Mouse (Mus musculus) midbrain, embryonic 13.5 days (tissue): ENCODE data around the gene Ccnl2. TPM values are rescaled to one million over a fixed set of nuclear protein-coding genes. Genes with fewer than 3 reads are reported as not detected.

Experiments
- ATAC-seq: fragments of 200-750 bp; cut with Nextera tagmentation; 2 replicates; pipeline ENCODE4 v1.8.0; 2017; ENCODE audit warnings: mild to moderate bottlenecking, moderate TSS enrichment, moderate library complexity
- H3K27ac ChIP-seq: fragments of 300-500 bp; sonication (generic); 2 replicates; pipeline ENCODE4 v1.5.1; 2015; ENCODE audit warnings: inconsistent platforms, mild to moderate bottlenecking, moderate library complexity
- H3K27me3 ChIP-seq: fragments of 300-500 bp; sonication (generic); 2 replicates; pipeline ENCODE4 v1.6.1; 2015; ENCODE audit warnings: mild to moderate bottlenecking, inconsistent platforms
- H3K36me3 ChIP-seq: fragments of 300-500 bp; sonication (generic); 2 replicates; pipeline ENCODE4 v1.6.1; 2015; ENCODE audit warnings: mild to moderate bottlenecking, inconsistent platforms
- H3K4me1 ChIP-seq: fragments of 300-500 bp; sonication (generic); replicated peaks from 2 replicates; pipeline ENCODE4 v1.6.1; 2015; ENCODE audit warnings: inconsistent platforms
- H3K4me2 ChIP-seq: fragments of 300-500 bp; sonication (generic); replicated peaks from 2 replicates; pipeline ENCODE4 v1.6.1; 2015; ENCODE audit warnings: moderate library complexity, mild to moderate bottlenecking, inconsistent platforms
- H3K4me3 ChIP-seq: fragments of 300-500 bp; sonication (generic); replicated peaks from 2 replicates; pipeline ENCODE4 v1.5.1; 2015; ENCODE audit warnings: mild to moderate bottlenecking, inconsistent platforms
- H3K9ac ChIP-seq: fragments of 300-500 bp; sonication (generic); replicated peaks from 2 replicates; pipeline ENCODE4 v1.6.1; 2015; ENCODE audit warnings: mild to moderate bottlenecking, inconsistent platforms
- H3K9me3 ChIP-seq: fragments of 300-500 bp; sonication (generic); 2 replicates; pipeline ENCODE4 v1.6.1; 2016; ENCODE audit warnings: mild to moderate bottlenecking, inconsistent platforms
- WGBS: fragments of 180-500 bp; shearing (Covaris S2); methylation state at CpG from one replicate; pipeline ENCODE4 v1.1.7; 2015; 5-methylcytosine and 5-hydroxymethylcytosine counted together
- polyA plus RNA-seq: library from polyadenylated mRNA; unstranded; fragments of >200 nt; fragmentation: Nextera tagmentation; extraction: Ambion mirVana; gene quantifications from 2 replicates; pipeline ENCODE4 v1.2.1, GENCODE M21; 2015

The Ccnl2 gene
- polyA plus RNA-seq, 1 experiment from 2014 or later = 189 TPM

DNA sequence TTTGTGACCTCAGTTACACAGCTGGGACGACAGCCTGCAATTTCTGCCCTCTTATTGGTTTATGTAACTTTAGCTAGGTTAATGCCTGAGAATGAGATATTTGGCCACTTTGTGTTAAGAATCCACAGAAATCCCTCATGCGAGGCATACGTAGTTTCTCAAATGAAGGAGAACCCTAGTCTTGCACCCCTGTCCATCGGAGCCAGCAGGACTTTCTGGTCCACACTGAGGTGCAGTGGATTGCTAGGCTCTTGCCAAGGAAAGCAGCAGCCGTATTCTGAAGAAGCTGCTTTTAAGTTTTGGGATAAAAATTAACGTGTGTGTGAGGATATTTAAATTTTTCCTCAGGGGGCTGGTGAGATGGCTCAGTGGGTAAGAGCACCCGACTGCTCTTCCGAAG, 18.3 kb downstream of the Ccnl2 start:
- WGBS = 58% methylated on average over 8 of the region's 8 CpGs
- Histone ChIP-seq H3K9me3 (no peaks in the 10 kb centered on the region), H3K4me1 (peaks cover 25% of the 10 kb centered on the region), H3K27me3 (no peaks in the 10 kb centered on the region), H3K4me2 (peak overlapping the region; percentile 96), H3K4me3 (peak overlapping the region; percentile 92), H3K36me3 (peaks cover 27% of the 10 kb centered on the region), H3K9ac (0 out of 2 replicates have a peak overlapping the region, but pooled peaks have one; percentile 41), H3K27ac (peak overlapping the region; percentile 87)
- ATAC-seq = no peak

GRCm38 (mm10) chr4:155831205-155831766, 19.0 kb downstream of the Ccnl2 start, which contains the start of gene Aurkaip1:
TSS of gene Aurkaip1 (plus strand) at chr4:155831272.
- ATAC-seq = peak; percentile 95
- peaks cover 25% of the 10 kb centered on the region for H3K4me1 ChIP-seq
- WGBS = 0% methylated on average over 49 of the region's 49 CpGs
- H3K9me3 ChIP-seq = no peaks in the 10 kb centered on the region
- peaks cover 27% of the 10 kb centered on the region for H3K36me3 ChIP-seq
- H3K4me3 ChIP-seq = peak within 1 kb of the TSS; percentile 92
- H3K27ac ChIP-seq = peak within 1 kb of the TSS; percentile 87
- H3K9ac ChIP-seq = peak within 1 kb of the TSS; percentile 90
- peak within 1 kb of the TSS; percentile 96 for H3K4me2 ChIP-seq
- H3K27me3 ChIP-seq = no peaks in the 10 kb centered on the region

GRCm38 (mm10) chr4:155831831-155832230, 19.5 kb downstream of the Ccnl2 start:
- Histone ChIP-seq H3K9me3 (no peaks in the 10 kb centered on the region), H3K27ac (peak overlapping the region; percentile 87), H3K4me2 (peak overlapping the region; percentile 96), H3K36me3 (peaks cover 22% of the 10 kb centered on the region), H3K4me3 (peak overlapping the region; percentile 92), H3K4me1 (peaks cover 25% of the 10 kb centered on the region), H3K27me3 (no peaks in the 10 kb centered on the region), H3K9ac (peak overlapping the region; percentile 90)
- 1% methylated on average over 25 of the region's 25 CpGs for WGBS
- no peak; the same call in 1 of the 2 replicates for ATAC-seq

- 60% methylated on average over 10 of the region's 10 CpGs for WGBS
- Histone ChIP-seq H3K36me3 (peaks cover 20% of the 10 kb centered on the region), H3K27me3 (no peaks in the 10 kb centered on the region), H3K9ac (peak overlapping the region; percentile 90), H3K4me1 (peaks cover 25% of the 10 kb centered on the region), H3K4me3 (peak overlapping the region; percentile 92), H3K4me2 (peak overlapping the region; percentile 96), H3K27ac (no peak overlapping the region), H3K9me3 (no peaks in the 10 kb centered on the region)
- ATAC-seq = no peak
These were observed 20.0 kb downstream of the Ccnl2 start for GRCm38 (mm10) chr4:155832321-155832720.

- Histone ChIP-seq H3K4me3 (peak overlapping the region; percentile 92; the same call in 1 of the 2 replicates), H3K27me3 (no peaks in the 10 kb centered on the region), H3K27ac (no peak overlapping the region), H3K9ac (no peak overlapping the region), H3K36me3 (peaks cover 12% of the 10 kb centered on the region; the same call in 1 of the 2 replicates), H3K4me1 (peaks cover 25% of the 10 kb centered on the region), H3K4me2 (no peak overlapping the region; the same call in 1 of the 2 replicates), H3K9me3 (no peaks in the 10 kb centered on the region)
- no peak for ATAC-seq
- 90% methylated on average over 4 of the region's 4 CpGs for WGBS
These were observed 20.9 kb downstream of the Ccnl2 start for GRCm38 (mm10) chr4:155833234-155833633.

GRCm38 (mm10) chr4:155833836-155834235, 21.5 kb downstream of the Ccnl2 start:
- H3K27me3 ChIP-seq = no peaks in the 10 kb centered on the region
- H3K27ac ChIP-seq = peak overlapping the region; percentile 44; the same call in 1 of the 2 replicates
- no peak overlapping the region; the same call in 1 of the 2 replicates for H3K4me2 ChIP-seq
- no peak overlapping the region for H3K9ac ChIP-seq
- H3K9me3 ChIP-seq = no peaks in the 10 kb centered on the region
- 41% methylated on average over 2 of the region's 2 CpGs for WGBS
- peaks cover 25% of the 10 kb centered on the region for H3K4me1 ChIP-seq
- ATAC-seq = peak; percentile 41; the same call in 1 of the 2 replicates
- H3K4me3 ChIP-seq = no peak overlapping the region
- H3K36me3 ChIP-seq = peaks cover 12% of the 10 kb centered on the region; the same call in 1 of the 2 replicates

DNA sequence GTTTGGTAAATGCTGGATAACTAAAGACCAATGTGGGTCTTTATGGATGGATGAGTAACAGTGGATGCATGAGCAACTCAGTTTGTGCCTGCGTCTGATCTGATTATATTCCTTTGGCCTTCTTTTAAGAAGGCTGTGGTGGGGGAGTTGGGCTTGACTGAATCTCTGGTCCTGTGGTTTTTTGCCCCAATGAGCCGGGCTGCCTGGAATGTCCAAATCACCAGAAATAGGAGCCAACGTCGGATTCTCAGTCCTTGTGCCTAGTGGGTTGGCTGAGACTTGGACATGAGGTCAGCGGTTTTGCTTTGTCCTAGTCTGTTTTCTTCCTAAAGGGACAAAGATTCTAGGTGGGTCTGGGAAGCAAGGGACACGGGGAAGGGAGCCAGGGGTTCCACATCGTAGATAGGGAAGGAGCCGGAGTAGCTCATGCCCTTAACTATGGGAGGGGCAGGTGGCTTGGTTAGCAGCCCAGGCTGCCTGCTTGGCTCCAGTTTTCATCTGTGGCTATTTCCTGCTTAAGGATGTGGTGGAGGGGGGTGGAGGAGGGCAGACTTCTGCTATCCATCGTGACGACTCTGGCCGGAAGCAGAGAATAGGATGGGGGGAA, 25.2 kb downstream of the Ccnl2 start:
- Histone ChIP-seq H3K27me3 (peaks cover 16% of the 10 kb centered on the region), H3K4me2 (no peak overlapping the region), H3K9ac (no peak overlapping the region), H3K4me1 (peaks cover 43% of the 10 kb centered on the region), H3K9me3 (no peaks in the 10 kb centered on the region), H3K36me3 (peaks cover 12% of the 10 kb centered on the region; the same call in 1 of the 2 replicates), H3K27ac (no peak overlapping the region), H3K4me3 (no peak overlapping the region)
- WGBS = 80% methylated on average over 11 of the region's 11 CpGs
- ATAC-seq = no peak

DNA sequence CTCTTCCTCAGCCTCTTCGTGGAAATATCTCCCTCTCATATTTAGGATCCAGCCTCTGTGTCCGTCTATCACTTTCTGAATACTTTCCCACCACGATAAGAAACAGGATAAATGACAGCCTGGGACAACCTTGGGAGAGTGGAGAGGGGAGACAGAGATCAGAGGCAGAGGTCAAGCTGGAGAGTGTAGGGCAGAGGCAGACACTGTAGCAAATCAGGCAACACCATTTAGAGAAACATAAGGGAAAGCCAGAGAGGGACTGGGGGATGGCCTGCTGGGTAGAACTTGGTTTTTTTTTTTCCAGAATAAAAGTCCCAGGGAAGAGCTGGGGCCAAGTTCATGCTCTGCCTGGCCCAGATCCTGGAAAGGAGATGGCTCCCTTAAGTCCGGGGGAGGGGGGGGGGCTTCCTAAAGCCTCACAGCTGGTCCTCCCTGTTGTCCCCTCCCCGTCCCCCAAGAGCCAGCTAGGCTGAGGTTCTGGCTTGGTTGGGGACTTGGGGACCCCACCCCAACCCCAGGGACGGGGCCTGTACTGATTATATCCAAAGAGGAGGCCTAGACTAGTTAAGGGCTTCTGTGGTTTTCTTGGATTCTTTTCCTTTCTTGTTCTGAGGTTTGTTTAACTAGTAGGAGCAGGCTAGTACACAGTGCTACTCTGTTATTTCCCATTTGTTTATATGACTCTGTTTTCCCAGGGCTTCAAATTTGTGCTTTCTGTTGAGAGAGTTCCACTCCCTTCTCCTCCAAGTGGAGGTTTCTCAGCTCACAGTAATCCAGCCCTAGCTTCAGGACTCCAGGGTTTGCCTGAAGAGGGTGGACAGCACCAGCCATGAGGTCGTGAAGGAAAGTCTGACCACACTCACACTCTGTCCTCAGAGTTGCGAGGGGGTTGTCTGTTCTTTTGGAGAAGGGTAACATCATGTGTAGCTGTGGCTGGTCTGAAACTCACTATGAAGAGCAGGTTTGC, 26.2 kb downstream of the Ccnl2 start:
- no peak for ATAC-seq
- 62% methylated on average over 8 of the region's 8 CpGs for WGBS
- no peak overlapping the region for H3K27ac ChIP-seq
- no peak overlapping the region for H3K4me2 ChIP-seq
- 0 out of 2 replicates have a peak, but pooled peaks cover 6% of the 10 kb centered on the region for H3K36me3 ChIP-seq
- no peaks in the 10 kb centered on the region for H3K9me3 ChIP-seq
- H3K4me3 ChIP-seq = no peak overlapping the region
- peaks cover 21% of the 10 kb centered on the region for H3K27me3 ChIP-seq
- H3K9ac ChIP-seq = no peak overlapping the region
- peaks cover 34% of the 10 kb centered on the region for H3K4me1 ChIP-seq

DNA sequence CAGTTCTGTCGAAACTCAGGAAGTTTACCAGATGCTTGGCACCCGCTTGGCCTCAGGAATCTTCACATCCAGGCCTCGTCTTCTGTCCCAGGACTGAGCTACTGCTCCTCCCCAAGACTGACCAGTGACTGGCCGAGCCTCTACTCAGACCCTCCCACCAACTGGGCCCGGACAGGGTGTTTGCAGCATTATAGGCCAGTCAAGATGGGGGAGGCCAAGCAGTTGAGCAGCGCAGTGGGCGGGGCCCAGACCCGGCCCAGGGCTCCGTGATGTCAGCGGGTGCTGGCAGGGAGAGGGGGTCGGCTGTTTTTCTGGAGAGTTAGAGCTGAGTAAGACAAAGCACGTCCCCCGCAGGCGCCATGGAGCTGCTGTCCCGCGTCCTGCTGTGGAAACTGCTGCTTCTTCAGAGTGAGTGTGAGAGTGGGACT, 27.2 kb downstream of the Ccnl2 start, which contains the start of gene Mxra8:
TSS of gene Mxra8 (plus strand) at position 198 of the 428 bp plus-strand sequence.
- Histone ChIP-seq H3K9ac (peak within 1 kb of the TSS; percentile 56), H3K36me3 (0 out of 2 replicates have a peak, but pooled peaks cover 3% of the 10 kb centered on the region)
- 3% methylated on average over 16 of the region's 16 CpGs for WGBS

DNA sequence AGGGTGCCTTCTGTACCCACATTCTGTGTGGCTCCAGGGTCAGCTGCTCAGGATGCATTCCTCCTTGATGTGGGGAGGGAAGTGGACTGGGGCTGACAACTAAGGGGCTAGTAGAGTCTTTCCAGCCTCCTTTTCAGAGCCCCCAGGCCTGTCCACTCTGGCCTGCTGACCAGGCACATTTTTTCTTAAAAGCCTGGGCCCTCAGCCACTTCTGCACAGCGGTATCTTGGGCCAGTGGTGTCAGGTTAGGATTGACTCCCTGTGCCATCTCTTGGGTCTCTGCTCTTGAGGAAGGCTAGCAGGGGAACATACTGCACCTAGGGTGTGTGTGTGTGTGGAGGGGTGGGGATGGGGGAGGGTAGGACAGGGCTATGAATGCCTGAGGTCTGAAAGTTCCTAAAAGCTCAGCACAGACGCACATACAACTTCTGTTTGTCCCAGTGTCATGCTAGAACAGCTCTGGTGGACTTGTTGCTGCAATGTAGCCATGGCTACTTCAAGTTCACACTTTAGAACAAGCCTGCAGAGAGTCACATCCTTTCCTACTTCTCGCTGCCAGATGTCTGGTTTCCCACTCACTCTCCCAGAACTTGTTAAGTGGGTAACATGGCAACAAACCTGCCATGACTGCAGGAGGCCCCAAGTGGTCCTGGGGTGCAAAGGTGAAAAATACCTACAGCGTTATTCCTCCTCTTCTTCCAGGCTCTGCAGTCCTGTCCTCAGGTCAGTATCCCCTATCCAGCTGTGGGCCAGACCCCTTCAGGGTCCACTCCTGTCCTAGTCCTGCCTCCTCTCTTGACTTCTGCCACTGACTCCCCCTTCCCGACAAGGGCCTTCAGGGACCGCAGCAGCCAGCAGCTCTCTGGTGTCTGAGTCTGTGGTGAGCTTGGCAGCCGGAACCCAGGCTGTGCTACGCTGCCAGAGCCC, 28.1 kb downstream of the Ccnl2 start:
- peak overlapping the region; percentile 30; the same call in 1 of the 2 replicates for H3K27ac ChIP-seq
- no peaks in the 10 kb centered on the region for H3K9me3 ChIP-seq
- H3K27me3 ChIP-seq = peaks cover 21% of the 10 kb centered on the region
- H3K4me1 ChIP-seq = peaks cover 25% of the 10 kb centered on the region
- H3K4me3 ChIP-seq = peak overlapping the region; percentile 35
- ATAC-seq = peak; percentile 4; the same call in 1 of the 2 replicates
- H3K9ac ChIP-seq = peak overlapping the region; percentile 56
- 0 out of 2 replicates have a peak, but pooled peaks cover 3% of the 10 kb centered on the region for H3K36me3 ChIP-seq
- H3K4me2 ChIP-seq = peak overlapping the region; percentile 60
- 11% methylated on average over 8 of the region's 8 CpGs for WGBS

More for the DNA sequence above, 27.2 kb downstream of the Ccnl2 start, which contains the start of gene Mxra8:
- H3K4me2 ChIP-seq = peak within 1 kb of the TSS; percentile 60
- H3K27ac ChIP-seq = peak within 1 kb of the TSS; percentile 30; the same call in 1 of the 2 replicates
- peak; percentile 68 for ATAC-seq
- H3K27me3 ChIP-seq = peaks cover 21% of the 10 kb centered on the region
- H3K4me1 ChIP-seq = peaks cover 25% of the 10 kb centered on the region
- no peaks in the 10 kb centered on the region for H3K9me3 ChIP-seq
- peak within 1 kb of the TSS; percentile 35 for H3K4me3 ChIP-seq
